Mouse (Mus musculus) adrenal gland, postnatal 0 days (tissue): ENCODE data around the gene Itgb3bp. TPM values are rescaled to one million over a fixed set of nuclear protein-coding genes. Genes with fewer than 3 reads are reported as not detected.

Experiments
- polyA plus RNA-seq: library from polyadenylated mRNA; unstranded; fragments of >200 nt; fragmentation: Nextera tagmentation; extraction: Ambion mirVana; gene quantifications from 2 replicates; pipeline ENCODE4 v1.2.1, GENCODE M21; 2015

The Itgb3bp gene
- polyA plus RNA-seq: 40.2 and 67.2 TPM in 2 replicates

GRCm38 (mm10) chr4:99929613-99930517 lies at the start of gene Itgb3bp:
Gene Itgb3bp (minus strand): TSS chr4:99929813.

GRCm38 (mm10) chr4:99929149-99929612 lies 432 bp downstream of the Itgb3bp start, which contains the start of gene Pgm1:
Gene Pgm1 (plus strand): TSS chr4:99929414.

GRCm38 (mm10) chr4:99829094-99830073 lies 100.2 kb downstream of the Itgb3bp start, which contains the start of gene Efcab7:
Gene Efcab7 (plus strand): TSS chr4:99829198.

Other genes starting within 250 kb of the Itgb3bp start
- gene Alg6, start 214.1 kb downstream of the Itgb3bp start, polyA plus RNA-seq: 12.7 and 13.5 TPM in 2 replicates
- 19.4 and 26.3 TPM in 2 replicates for gene Efcab7, start 100.6 kb downstream of the Itgb3bp start, polyA plus RNA-seq
- gene Pgm1, start 399 bp downstream of the Itgb3bp start, polyA plus RNA-seq: 46.6 and 67.8 TPM in 2 replicates
- 6.7 and 9.5 TPM in 2 replicates for gene Ror1, start 166.0 kb upstream of the Itgb3bp start, polyA plus RNA-seq